10 mouse cellular contexts compared by ENCODE assay signal in genomic region chr9:57522861-57523246, GRCm38 (mm10). TPM values are rescaled to one million over a fixed set of nuclear protein-coding genes. Genes with fewer than 3 reads are reported as not detected.
DNase-seq lines count a peak whose midpoint lies in the region; ATAC-seq and TF ChIP-seq lines count a peak whose summit lies in the region.
"Had no signal": no experiment of that assay in that cellular context is flagged by ENCODE, and none has a peak within 500 bp of the region (broad histone marks: within the 10 kb centered on the region; RNA-seq: fewer than 3 reads in every experiment).

No protein-coding gene starts in this region.

- peaks cover 63% of the 10 kb centered on the region for H3K79me3 ChIP-seq in C2C12 (ENCODE audit: low read depth)

- H3K9ac ChIP-seq in heart, embryonic 16.5 days (ENCODE audit: low read length) = peak overlapping the region; percentile 100
- peak overlapping the region; percentile 97; the same call in 1 of the 2 replicates for H3K9ac ChIP-seq in liver, embryonic 16.5 days (ENCODE audit: low read depth, low read length)

- no peak overlapping the region for H3ac ChIP-seq in C2C12 (ENCODE audit: control insufficient read depth, insufficient read length, low read depth)

- no peak for TF ChIP-seq CTCF in gastrocnemius, adult 2 months (IDR thresholded peaks at IDR 0.05)
- TF ChIP-seq CTCF in C2C12 (IDR thresholded peaks at IDR 0.05; ENCODE audit: control insufficient read depth, insufficient read depth, insufficient read length) = no peak

- no peaks in the 10 kb centered on the region for H3K27me3 ChIP-seq in C2C12 (ENCODE audit: control insufficient read depth, insufficient read depth, insufficient read length)
- H3K27me3 ChIP-seq in heart, embryonic 16.5 days (ENCODE audit: control insufficient read depth, insufficient read depth, low read length) = no peaks in the 10 kb centered on the region
- no peaks in the 10 kb centered on the region for H3K27me3 ChIP-seq in liver, embryonic 16.5 days (ENCODE audit: control insufficient read depth, insufficient read depth, low read depth, low read length)

- peak overlapping the region; percentile 79 for H3K4me2 ChIP-seq in heart, embryonic 16.5 days (ENCODE audit: low read depth, low read length)
- H3K4me2 ChIP-seq in liver, embryonic 16.5 days (ENCODE audit: low read depth, low read length) = peak overlapping the region; percentile 93

- WGBS in heart, embryonic 16.5 days = 47% methylated on average over 4 of the region's 4 CpGs
- 58% methylated on average over 4 of the region's 4 CpGs for WGBS in liver, embryonic 16.5 days (ENCODE audit: insufficient replicate concordance)

- DNase-seq in gastrocnemius, adult 2 months = no peak
- DNase-seq in gastrocnemius, adult 8-10 months (ENCODE audit: low spot score in 2 of 2) = no peak
- no peak for DNase-seq in adrenal gland, adult (ENCODE audit: inconsistent age in 2 of 2, low spot score in 1 of 2)
- DNase-seq in thymus, postnatal 0 days (ENCODE audit: low spot score) = no peak
- no peak for DNase-seq in urinary bladder, adult 2 months (ENCODE audit: low spot score)
- DNase-seq: cerebellum, adult 18-20 months had no signal

- no peak for ATAC-seq in heart, embryonic 16.5 days (replicated peaks; ENCODE audit: extremely low read depth, insufficient read depth, low FRiP score)
- no peak for ATAC-seq in liver, embryonic 16.5 days (ENCODE audit: low read depth)
- ATAC-seq: CD4-positive, CD25-positive, alpha-beta regulatory T cell, adult 4 months had no signal

- intact Hi-C loops in gastrocnemius, adult 2 months (cut with DNase I) = loop anchor here (1.0 to 5.0 kb wide), 2 partner anchors 40 to 134 kb away; no protein-coding TSS in a partner anchor

- H3K79me2 ChIP-seq in C2C12 (ENCODE audit: control insufficient read depth, insufficient read depth) = peaks cover 67% of the 10 kb centered on the region

- H3K27ac ChIP-seq in gastrocnemius, adult 2 months = peak overlapping the region; percentile 100
- no peak overlapping the region; the same call in none of the 2 replicates for H3K27ac ChIP-seq in heart, embryonic 16.5 days (ENCODE audit: low read length)
- no peak overlapping the region for H3K27ac ChIP-seq in liver, embryonic 16.5 days (ENCODE audit: low read length)

- peak overlapping the region; percentile 86 for H3K4me3 ChIP-seq in gastrocnemius, adult 2 months
- H3K4me3 ChIP-seq in C2C12 (ENCODE audit: insufficient read depth, poor library complexity, severe bottlenecking) = peak overlapping the region; percentile 64
- H3K4me3 ChIP-seq in heart, embryonic 16.5 days (ENCODE audit: low read length) = peak overlapping the region; percentile 98
- no peak overlapping the region for H3K4me3 ChIP-seq in liver, embryonic 16.5 days (ENCODE audit: low read depth, low read length)

- H3K4me1 ChIP-seq in heart, embryonic 16.5 days (ENCODE audit: control insufficient read depth, insufficient read depth, low read length) = peaks cover 32% of the 10 kb centered on the region
- H3K4me1 ChIP-seq in liver, embryonic 16.5 days (ENCODE audit: control insufficient read depth, low read depth, low read length) = peaks cover 39% of the 10 kb centered on the region

- H3K36me3 ChIP-seq in C2C12 (ENCODE audit: control insufficient read depth, insufficient read depth) = no peaks in the 10 kb centered on the region
- H3K36me3 ChIP-seq in heart, embryonic 16.5 days (ENCODE audit: control insufficient read depth, insufficient read depth) = no peaks in the 10 kb centered on the region
- no peaks in the 10 kb centered on the region for H3K36me3 ChIP-seq in liver, embryonic 16.5 days (ENCODE audit: control insufficient read depth, insufficient read depth)

- no peaks in the 10 kb centered on the region for H3K9me3 ChIP-seq in heart, embryonic 16.5 days (replicated peaks; ENCODE audit: control insufficient read depth, low read length)
- no peaks in the 10 kb centered on the region for H3K9me3 ChIP-seq in liver, embryonic 16.5 days (replicated peaks; ENCODE audit: control insufficient read depth, low read length)

TF ChIP-seq in C2C12, 6 proteins besides CTCF, POLR2A, EP300 and RAD21:
- TF ChIP-seq CEBPB (IDR thresholded peaks at IDR 0.05; ENCODE audit: low read depth) = no peak
- TF ChIP-seq USF1 (IDR thresholded peaks at IDR 0.05; ENCODE audit: low read depth) = no peak
- TF ChIP-seq MAX (IDR thresholded peaks at IDR 0.05) = no peak
- TF ChIP-seq FOSL1 (IDR thresholded peaks at IDR 0.05; ENCODE audit: insufficient read depth, low read length, poor library complexity, severe bottlenecking) = no peak
- no peak for TF ChIP-seq MYOD1 (IDR thresholded peaks at IDR 0.05; ENCODE audit: control insufficient read depth, insufficient read length, low read depth)
- TF ChIP-seq MYOG (IDR thresholded peaks at IDR 0.05; ENCODE audit: control insufficient read depth, extremely low read depth, insufficient read length) = no peak

RNA-seq across cellular contexts. Expression of gene Cox5a, which starts 1.8 kb away (rescaled TPM):
- total RNA-seq in gastrocnemius, adult 2 months (2021) = 1,000 to 10,000 TPM; 1,176 to 1,655 TPM
- 1,000 to 10,000 TPM; 1,141 to 1,247 (median 1,173) TPM for total RNA-seq in gastrocnemius, adult 8-10 months (2022)
- polyA plus RNA-seq in C2C12 (2012; fragmentation: generic; extraction: Trizol) = 630 TPM
- 1,790 and 1,803 TPM in 2 replicates for polyA plus RNA-seq in heart, embryonic 16.5 days (2015; fragmentation: Nextera tagmentation; extraction: Ambion mirVana)
- polyA plus RNA-seq in liver, embryonic 16.5 days (2015; fragmentation: Nextera tagmentation; extraction: Ambion mirVana) = 266 and 275 TPM in 2 replicates
- 862 and 907 TPM in 2 replicates for polyA plus RNA-seq in thymus, postnatal 0 days (2015; fragmentation: Nextera tagmentation; extraction: Ambion mirVana)
- 223 and 254 TPM in 2 replicates for polyA plus RNA-seq in urinary bladder, adult 2 months (2012; rRNA removed)

RNA-seq across cellular contexts. Expression of gene Fam219b, which starts 14.5 kb away (rescaled TPM):
- 1 to 10 TPM; 5.9 TPM for total RNA-seq in gastrocnemius, adult 2 months (2021)
- 1 to 10 TPM; 4.3 to 6.5 (median 5.5) TPM for total RNA-seq in gastrocnemius, adult 8-10 months (2022)
- polyA plus RNA-seq in C2C12 (2012; fragmentation: generic; extraction: Trizol) = 20.9 TPM
- polyA plus RNA-seq in heart, embryonic 16.5 days (2015; fragmentation: Nextera tagmentation; extraction: Ambion mirVana) = 12.7 and 13.4 TPM in 2 replicates
- polyA plus RNA-seq in liver, embryonic 16.5 days (2015; fragmentation: Nextera tagmentation; extraction: Ambion mirVana) = 5.3 and 5.7 TPM in 2 replicates
- polyA plus RNA-seq in thymus, postnatal 0 days (2015; fragmentation: Nextera tagmentation; extraction: Ambion mirVana) = 15.5 and 17.7 TPM in 2 replicates
- polyA plus RNA-seq in urinary bladder, adult 2 months (2012; rRNA removed) = 14.9 and 17.5 TPM in 2 replicates

RNA-seq across cellular contexts. Expression of gene Rpp25, which starts 19.0 kb away (rescaled TPM):
- total RNA-seq in gastrocnemius, adult 2 months (2021) = not detected
- not detected for total RNA-seq in gastrocnemius, adult 8-10 months (2022)
- 0.55 TPM for polyA plus RNA-seq in C2C12 (2012; fragmentation: generic; extraction: Trizol)
- polyA plus RNA-seq in heart, embryonic 16.5 days (2015; fragmentation: Nextera tagmentation; extraction: Ambion mirVana) = 11.5 and 15.9 TPM in 2 replicates
- 0.41 and 0.57 TPM in 2 replicates for polyA plus RNA-seq in liver, embryonic 16.5 days (2015; fragmentation: Nextera tagmentation; extraction: Ambion mirVana)
- 0.60 and 0.85 TPM in 2 replicates for polyA plus RNA-seq in thymus, postnatal 0 days (2015; fragmentation: Nextera tagmentation; extraction: Ambion mirVana)
- 1.7 and 2.8 TPM in 2 replicates for polyA plus RNA-seq in urinary bladder, adult 2 months (2012; rRNA removed)
- polyA plus RNA-seq: CD4-positive, CD25-positive, alpha-beta regulatory T cell, adult 4 months had no signal

RNA-seq across cellular contexts. Expression of gene Mpi, which starts 29.7 kb away (rescaled TPM):
- 10 to 100 TPM; 67.6 to 97.7 TPM for total RNA-seq in gastrocnemius, adult 2 months (2021)
- total RNA-seq in gastrocnemius, adult 8-10 months (2022) = 10 to 100 TPM; 71.2 to 89.3 (median 74.4) TPM
- polyA plus RNA-seq in C2C12 (2012; fragmentation: generic; extraction: Trizol) = 35.7 TPM
- 89.8 and 95.6 TPM in 2 replicates for polyA plus RNA-seq in heart, embryonic 16.5 days (2015; fragmentation: Nextera tagmentation; extraction: Ambion mirVana)
- 9.9 and 12.3 TPM in 2 replicates for polyA plus RNA-seq in liver, embryonic 16.5 days (2015; fragmentation: Nextera tagmentation; extraction: Ambion mirVana)
- 20.9 and 21.6 TPM in 2 replicates for polyA plus RNA-seq in thymus, postnatal 0 days (2015; fragmentation: Nextera tagmentation; extraction: Ambion mirVana)
- 21.3 and 22.5 TPM in 2 replicates for polyA plus RNA-seq in urinary bladder, adult 2 months (2012; rRNA removed)

RNA-seq across cellular contexts. Expression of gene Scamp2, which starts 37.9 kb away (rescaled TPM):
- 10 to 100 TPM; 39.6 to 46.4 TPM for total RNA-seq in gastrocnemius, adult 2 months (2021)
- 10 to 100 TPM; 35.5 to 42.9 (median 37.1) TPM for total RNA-seq in gastrocnemius, adult 8-10 months (2022)
- 22.5 TPM for polyA plus RNA-seq in C2C12 (2012; fragmentation: generic; extraction: Trizol)
- 52.3 and 53.4 TPM in 2 replicates for polyA plus RNA-seq in heart, embryonic 16.5 days (2015; fragmentation: Nextera tagmentation; extraction: Ambion mirVana)
- polyA plus RNA-seq in liver, embryonic 16.5 days (2015; fragmentation: Nextera tagmentation; extraction: Ambion mirVana) = 23.6 and 26.2 TPM in 2 replicates
- 58.4 and 65.2 TPM in 2 replicates for polyA plus RNA-seq in thymus, postnatal 0 days (2015; fragmentation: Nextera tagmentation; extraction: Ambion mirVana)
- 60.9 and 62.9 TPM in 2 replicates for polyA plus RNA-seq in urinary bladder, adult 2 months (2012; rRNA removed)
